Mouse (Mus musculus) stomach, embryonic 15.5 days (tissue): ENCODE results near the gene Lrrc66. TPM values are rescaled to one million over a fixed set of nuclear protein-coding genes. Genes with fewer than 3 reads are reported as not detected.

ENCODE experiments used
- polyA plus RNA-seq: library from polyadenylated mRNA; unstranded; fragments of >200 nt; fragmentation: Nextera tagmentation; extraction: Ambion mirVana; gene quantifications from 2 replicates; pipeline ENCODE4 v1.2.1, GENCODE M21; 2015

Gene Lrrc66
- polyA plus RNA-seq, 1 experiment from 2014 or later = 1.9 TPM

Other genes starting within 250 kb of the Lrrc66 start
- 1.1 and 1.9 TPM in 2 replicates for gene Cwh43, start 226.5 kb downstream of the Lrrc66 start, polyA plus RNA-seq
- gene Dcun1d4, start 151.5 kb downstream of the Lrrc66 start, polyA plus RNA-seq = 19.1 and 21.6 TPM in 2 replicates
- 23.6 and 26.7 TPM in 2 replicates for gene Sgcb, start 15.3 kb upstream of the Lrrc66 start, polyA plus RNA-seq
- 0.13 and 0.40 TPM in 2 replicates for gene Spata18, start 18.9 kb upstream of the Lrrc66 start, polyA plus RNA-seq